Mouse (Mus musculus) heart, embryonic 14.5 days (tissue): ENCODE results near the gene Cdc42ep2. TPM values are rescaled to one million over a fixed set of nuclear protein-coding genes. Genes with fewer than 3 reads are reported as not detected.

Source experiments
- ATAC-seq: fragments of 200-750 bp; cut with Nextera tagmentation; 2 replicates; pipeline ENCODE4 v1.8.0; 2017; ENCODE audit warnings: low read depth, moderate TSS enrichment; ENCODE audit not compliant: insufficient number of reproducible peaks, insufficient read depth, low FRiP score
- H3K27ac ChIP-seq, 2 experiments: fragments of 200-500 bp in 1 of 2; fragments of 300-500 bp in 1 of 2; sonication (generic) in 1 of 2; replicated peaks in 1 of 2; 2 replicates each; pipeline ENCODE4 v1.5.1; 2012 to 2014; ENCODE audit warnings: low read depth in 2 of 2, low read length in 2 of 2, control low read depth in 1 of 2, mild to moderate bottlenecking in 1 of 2, mixed read lengths in 1 of 2; ENCODE audit not compliant: control insufficient read depth in 1 of 2, insufficient read depth in 1 of 2
- H3K27me3 ChIP-seq: fragments of 300-500 bp; sonication (generic); 2 replicates; pipeline ENCODE4 v1.6.1; 2014; ENCODE audit warnings: mild to moderate bottlenecking, low read length, control low read depth; ENCODE audit not compliant: control insufficient read depth, insufficient read depth
- H3K36me3 ChIP-seq: fragments of 300-500 bp; sonication (generic); 2 replicates; pipeline ENCODE4 v1.6.1; 2014; ENCODE audit warnings: mild to moderate bottlenecking, control low read depth, low read length, mixed read lengths; ENCODE audit not compliant: control insufficient read depth, insufficient read depth
- H3K4me1 ChIP-seq, 2 experiments: fragments of 200-500 bp in 1 of 2; fragments of 300-500 bp in 1 of 2; sonication (generic) in 1 of 2; 2 replicates each; pipeline ENCODE4 v1.6.1; 2012 to 2014; ENCODE audit warnings: low read length in 2 of 2, control low read depth in 1 of 2, mixed read lengths in 1 of 2; ENCODE audit not compliant: control insufficient read depth in 2 of 2, insufficient read depth in 2 of 2
- H3K4me2 ChIP-seq: fragments of 300-500 bp; sonication (generic); 2 replicates; pipeline ENCODE4 v1.6.1; 2014; ENCODE audit warnings: mild to moderate bottlenecking, low read length
- H3K4me3 ChIP-seq, 2 experiments: fragments of 200-500 bp in 1 of 2; fragments of 300-500 bp in 1 of 2; sonication (generic) in 1 of 2; 2 replicates each; pipeline ENCODE4 v1.5.1; 2012 to 2014; ENCODE audit warnings: low read length in 2 of 2, mild to moderate bottlenecking in 2 of 2, control low read depth in 1 of 2, low read depth in 1 of 2, moderate library complexity in 1 of 2; ENCODE audit not compliant: control insufficient read depth in 1 of 2, insufficient read depth in 1 of 2
- H3K9ac ChIP-seq: fragments of 300-500 bp; sonication (generic); 2 replicates; pipeline ENCODE4 v1.6.1; 2014; ENCODE audit warnings: mild to moderate bottlenecking, low read length
- H3K9me3 ChIP-seq: fragments of 300-500 bp; sonication (generic); 2 replicates; pipeline ENCODE4 v1.6.1; 2016; ENCODE audit warnings: low read length, control low read depth; ENCODE audit not compliant: control insufficient read depth
- WGBS: fragments of 180-500 bp; shearing (Covaris S2); extraction: QIAGEN DNeasy Blood & Tissue Kit; methylation state at CpG from one replicate; pipeline ENCODE4 v1.1.7; 2014; 5-methylcytosine and 5-hydroxymethylcytosine counted together
- polyA plus RNA-seq: library from polyadenylated mRNA; unstranded; fragments of >200 nt; fragmentation: Nextera tagmentation; extraction: Ambion mirVana; gene quantifications from 2 replicates; pipeline ENCODE4 v1.2.1, GENCODE M21; 2014

Gene Cdc42ep2
- polyA plus RNA-seq, 1 experiment from 2014 or later, result 9.7 TPM

DNA sequence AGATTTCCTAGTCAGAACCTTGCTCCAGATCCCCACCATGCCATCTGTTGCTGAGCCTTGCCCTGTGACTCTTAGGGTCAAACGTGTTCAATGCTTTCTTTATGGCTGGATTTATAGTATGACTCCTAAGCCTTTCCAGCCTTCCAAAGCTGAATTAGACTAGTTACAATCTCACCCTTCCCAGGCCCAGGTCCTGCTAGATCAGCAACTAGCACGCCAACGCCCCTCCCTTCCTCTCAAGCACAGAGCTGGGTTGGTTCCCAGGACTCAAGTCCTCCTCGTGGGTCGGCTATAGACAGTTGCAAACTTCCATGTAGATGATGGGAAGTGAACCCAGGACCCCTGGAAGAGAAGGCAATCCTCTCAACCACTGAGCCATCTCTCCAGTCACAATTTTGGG lies 11.1 kb upstream of the Cdc42ep2 start:
- no peaks in the 10 kb centered on the region for H3K27me3 ChIP-seq
- H3K9ac ChIP-seq, result 0 out of 2 replicates have a peak overlapping the region, but pooled peaks have one; percentile 36
- 54% methylated on average over 5 of the region's 5 CpGs for WGBS
- H3K4me3 ChIP-seq, result no peak overlapping the region
- peaks cover 14% of the 10 kb centered on the region for H3K36me3 ChIP-seq
- peak overlapping the region; percentile 26 to 60; a peak in 1 of 4 replicates for H3K27ac ChIP-seq
- no peak for ATAC-seq
- peaks cover 30 to 39% of the 10 kb centered on the region in 2 experiments for H3K4me1 ChIP-seq
- no peaks in the 10 kb centered on the region for H3K9me3 ChIP-seq
- no peak overlapping the region for H3K4me2 ChIP-seq

DNA sequence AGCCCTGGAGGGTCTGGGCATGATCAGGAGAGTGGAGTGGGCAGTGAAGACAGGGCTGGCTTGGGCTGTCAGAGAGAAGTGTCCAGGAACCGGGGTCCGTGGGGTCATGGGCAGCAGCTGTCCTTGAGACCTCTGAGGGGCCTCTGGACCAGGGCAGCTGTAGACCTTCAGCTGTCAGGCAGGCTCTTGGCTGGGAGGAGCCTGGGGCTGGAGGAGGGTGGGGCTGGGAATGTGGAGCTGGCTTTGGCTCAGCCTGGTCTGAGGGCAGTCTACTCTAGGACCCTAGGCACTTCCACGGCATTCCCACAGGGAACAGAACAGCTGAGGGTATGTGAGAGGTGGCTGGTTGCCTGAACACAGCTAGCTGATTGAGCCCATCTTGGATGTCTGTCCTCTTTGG lies 10.7 kb upstream of the Cdc42ep2 start:
- H3K27me3 ChIP-seq, result no peaks in the 10 kb centered on the region
- no peaks in the 10 kb centered on the region for H3K9me3 ChIP-seq
- H3K9ac ChIP-seq, result peak overlapping the region; percentile 36; the same call in 1 of the 2 replicates
- H3K27ac ChIP-seq, result peak overlapping the region; percentile 44 to 60
- H3K4me2 ChIP-seq, result peak overlapping the region; percentile 17; the same call in 1 of the 2 replicates
- peak; percentile 79 for ATAC-seq
- 7% methylated on average over 3 of the region's 3 CpGs for WGBS
- no peak overlapping the region for H3K4me3 ChIP-seq
- H3K36me3 ChIP-seq, result peaks cover 10% of the 10 kb centered on the region
- peaks cover 28 to 37% of the 10 kb centered on the region in 2 experiments for H3K4me1 ChIP-seq

DNA sequence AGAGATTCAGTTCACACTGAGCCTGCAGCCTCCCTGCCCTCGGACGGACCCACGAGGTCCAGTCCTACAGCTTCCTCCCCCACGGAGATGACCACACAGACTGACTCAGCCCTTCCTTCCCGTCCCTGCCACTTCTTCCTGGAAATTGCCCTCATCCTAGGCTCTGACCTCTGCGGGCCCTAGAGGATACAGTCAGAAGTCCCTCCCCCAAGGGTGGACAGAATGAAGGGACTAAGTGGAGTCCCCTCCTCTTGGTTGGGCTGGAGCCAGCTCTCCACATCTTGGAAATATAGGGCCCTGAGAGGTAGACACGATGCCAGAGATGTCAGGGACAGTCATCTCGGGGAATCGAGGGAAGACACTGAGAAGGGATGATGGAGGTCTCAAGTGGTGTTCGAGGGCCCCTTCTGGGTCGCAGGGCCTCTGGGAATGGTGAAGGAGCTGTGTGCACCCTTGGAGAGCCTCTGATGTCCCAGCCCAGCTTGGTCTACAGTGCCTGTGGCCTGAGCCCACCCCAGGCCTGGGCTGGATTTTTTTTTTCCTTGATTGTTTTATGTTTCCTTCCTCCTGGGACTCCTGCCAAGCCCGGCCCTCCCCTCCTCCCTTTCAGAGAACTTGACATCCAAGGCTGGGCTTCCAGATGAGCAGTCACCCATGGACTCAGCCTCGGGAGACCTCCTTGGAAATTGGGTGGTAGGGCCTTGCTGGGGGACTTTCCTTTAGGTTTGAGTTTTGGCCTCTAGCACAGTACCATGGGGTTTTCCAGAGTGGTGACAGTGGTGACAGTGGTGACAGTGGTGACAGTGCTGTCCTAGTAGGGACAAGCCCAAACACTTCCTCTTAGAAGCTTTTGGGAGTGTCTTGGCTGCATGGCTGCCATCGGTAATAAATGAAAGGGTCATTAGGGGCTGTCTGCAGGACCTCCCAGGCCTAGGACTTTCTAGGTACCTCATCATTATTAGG lies 5.3 kb upstream of the Cdc42ep2 start:
- Histone ChIP-seq H3K4me1 (peaks cover 17 to 31% of the 10 kb centered on the region in 2 experiments), H3K36me3 (no peaks in the 10 kb centered on the region), H3K9me3 (no peaks in the 10 kb centered on the region), H3K27ac (peak overlapping the region in 1 of 2 experiments; percentile 55; a peak in 2 of 4 replicates), H3K27me3 (no peaks in the 10 kb centered on the region), H3K4me2 (no peak overlapping the region), H3K4me3 (no peak overlapping the region), H3K9ac (no peak overlapping the region)
- peak; percentile 17; the same call in 1 of the 2 replicates for ATAC-seq
- 48% methylated on average over 14 of the region's 14 CpGs for WGBS

DNA sequence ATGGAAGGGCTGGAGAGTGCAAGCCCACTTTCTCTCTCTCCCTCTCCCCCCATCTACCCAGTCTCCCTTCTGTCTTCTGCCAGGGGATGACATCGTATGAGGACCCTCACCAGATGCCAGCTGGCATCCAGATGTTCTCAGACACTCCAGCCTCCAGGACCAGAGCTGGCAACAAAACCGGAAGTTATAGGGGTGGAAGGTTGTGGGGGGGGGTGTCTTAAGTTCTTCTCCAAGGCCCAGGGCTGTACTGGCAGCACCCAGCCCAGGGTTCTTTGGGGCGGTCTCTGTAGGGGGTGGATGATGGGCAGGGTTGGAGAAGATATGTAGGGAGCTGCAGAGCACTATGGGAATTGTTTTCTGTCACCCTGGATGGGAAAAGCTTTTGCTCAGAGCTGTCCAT lies 3.9 kb upstream of the Cdc42ep2 start:
- 78% methylated on average over 3 of the region's 3 CpGs for WGBS
- Histone ChIP-seq H3K4me2 (no peak overlapping the region), H3K9ac (no peak overlapping the region), H3K4me1 (peaks cover 17 to 31% of the 10 kb centered on the region in 2 experiments), H3K4me3 (no peak overlapping the region), H3K27ac (peak overlapping the region in 1 of 2 experiments; percentile 55; a peak in 1 of 4 replicates), H3K27me3 (no peaks in the 10 kb centered on the region), H3K36me3 (no peaks in the 10 kb centered on the region), H3K9me3 (no peaks in the 10 kb centered on the region)
- no peak for ATAC-seq

DNA sequence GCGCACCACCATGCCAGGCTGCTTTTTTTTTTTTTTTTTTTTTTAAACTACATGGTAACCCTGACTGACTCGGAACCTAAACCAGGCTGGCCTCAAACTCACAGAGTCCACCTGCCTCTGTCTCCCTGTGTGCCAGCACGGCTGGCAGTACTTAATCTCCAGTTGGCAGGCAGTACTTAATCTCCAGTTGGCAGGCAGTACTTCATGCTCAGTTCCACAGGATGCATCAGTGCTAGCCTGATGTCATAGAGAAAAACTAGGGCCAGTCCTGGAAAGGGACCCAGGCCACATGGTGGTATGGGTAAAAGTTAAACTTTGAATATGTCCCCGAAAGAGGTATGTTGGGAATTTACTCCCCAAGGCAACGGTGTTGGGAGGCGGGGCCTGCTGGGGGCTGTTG lies 3.5 kb upstream of the Cdc42ep2 start:
- WGBS, result 73% methylated on average over 6 of the region's 6 CpGs
- no peaks in the 10 kb centered on the region for H3K27me3 ChIP-seq
- no peak overlapping the region for H3K27ac ChIP-seq
- no peaks in the 10 kb centered on the region for H3K9me3 ChIP-seq
- H3K4me2 ChIP-seq, result no peak overlapping the region
- H3K36me3 ChIP-seq, result no peaks in the 10 kb centered on the region
- peaks cover 17 to 34% of the 10 kb centered on the region in 2 experiments for H3K4me1 ChIP-seq
- no peak overlapping the region for H3K4me3 ChIP-seq
- ATAC-seq, result no peak
- no peak overlapping the region for H3K9ac ChIP-seq

DNA sequence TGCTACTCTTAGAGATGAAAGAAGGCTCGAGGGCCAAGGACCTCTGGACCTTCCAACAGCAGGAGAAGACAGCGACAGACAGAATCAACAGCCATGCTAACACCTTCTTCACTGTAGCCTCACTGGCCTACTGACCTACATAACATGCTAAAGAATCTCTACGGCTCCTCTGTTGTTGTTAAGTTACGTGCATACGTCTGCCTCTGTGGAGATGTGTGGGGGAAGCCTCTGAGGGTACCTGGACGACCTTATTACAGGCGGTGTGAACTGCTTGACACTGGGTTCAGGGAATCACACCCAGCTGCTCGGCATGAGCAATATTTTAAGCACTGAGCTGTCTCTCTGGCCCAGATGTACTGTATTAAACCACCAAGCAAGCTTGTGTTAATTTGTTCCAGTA lies 2.9 kb upstream of the Cdc42ep2 start:
- Histone ChIP-seq H3K9me3 (no peaks in the 10 kb centered on the region), H3K4me1 (peaks cover 19 to 36% of the 10 kb centered on the region in 2 experiments), H3K9ac (no peak overlapping the region), H3K27me3 (no peaks in the 10 kb centered on the region), H3K27ac (no peak overlapping the region), H3K36me3 (no peaks in the 10 kb centered on the region), H3K4me2 (no peak overlapping the region), H3K4me3 (no peak overlapping the region)
- no peak for ATAC-seq
- WGBS, result 73% methylated on average over 8 of the region's 8 CpGs

DNA sequence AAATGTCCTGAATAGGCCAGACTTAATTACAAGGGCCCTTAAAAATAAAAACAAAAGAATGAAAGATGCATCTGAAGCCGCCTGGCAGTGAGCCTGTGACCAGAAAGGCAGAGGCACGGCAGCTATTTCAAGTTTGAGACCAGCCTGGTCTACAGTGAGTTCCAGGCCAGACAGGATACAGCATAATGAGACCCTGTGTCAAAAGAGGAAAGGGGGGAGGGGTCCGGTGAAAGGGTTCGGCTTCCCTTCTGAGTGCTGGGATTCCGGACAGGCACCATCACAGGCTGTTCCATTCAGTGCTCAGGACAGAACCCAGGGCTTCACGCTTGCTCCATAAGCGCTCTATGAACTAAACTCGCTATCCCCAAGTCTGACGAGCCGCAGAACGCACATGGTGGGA lies 2.4 kb upstream of the Cdc42ep2 start:
- Histone ChIP-seq H3K9ac (no peak overlapping the region), H3K9me3 (no peaks in the 10 kb centered on the region), H3K4me2 (no peak overlapping the region), H3K36me3 (no peaks in the 10 kb centered on the region), H3K27me3 (no peaks in the 10 kb centered on the region), H3K4me3 (no peak overlapping the region), H3K27ac (no peak overlapping the region), H3K4me1 (peaks cover 23 to 41% of the 10 kb centered on the region in 2 experiments)
- WGBS, result 80% methylated on average over 11 of the region's 11 CpGs
- no peak for ATAC-seq
